Mouse (Mus musculus) neutrophil, adult 5-6 weeks (primary cell): Measurements from ENCODE around the gene Xlr4b. TPM values are rescaled to one million over a fixed set of nuclear protein-coding genes. Genes with fewer than 3 reads are reported as not detected.
A peak's percentile ranks its signal among the peaks of the same experiment; 100 is the strongest.
"Not testable (repeated sequence)": the region's sequence is repeated elsewhere in the genome, so short reads cannot be mapped to it uniquely, and the experiment has no call there.

Experiments used
- ATAC-seq: fragments of 151-379, 151-347 bp; 2 replicates; pipeline ENCODE4 v1.8.0; 2017; ENCODE audit warnings: mild to moderate bottlenecking, moderate TSS enrichment; ENCODE audit not compliant: insufficient number of reproducible peaks, poor library complexity, low FRiP score, severe bottlenecking; ENCODE audit errors: extremely low read depth
- total RNA-seq: library from RNA; stranded (forward); fragments of 200-1000 nt; gene quantifications from 2 replicates; pipeline ENCODE4 v1.2.3, GENCODE M21; 2017

The Xlr4b gene
- 58.9 and 71.6 TPM in 2 replicates for total RNA-seq

GRCm38 (mm10) chrX:73213819-73214564, at the start of gene Xlr4b:
Gene Xlr4b, plus strand, starts transcription at chrX:73214333.
- ATAC-seq, result not testable (repeated sequence)

- ATAC-seq, result not testable (repeated sequence)
Observed at GRCm38 (mm10) chrX:73176889-73177288, 37.2 kb upstream of the Xlr4b start, which contains the start of gene Spin2d. Gene Spin2d, minus strand, starts transcription at chrX:73176989.

- ATAC-seq, result not testable (repeated sequence)
Observed at GRCm38 (mm10) chrX:73191934-73192333, 22.2 kb upstream of the Xlr4b start, which contains the start of gene Xlr3b. Gene Xlr3b, plus strand, starts transcription at chrX:73192207.

- no peak for ATAC-seq
Observed at GRCm38 (mm10) chrX:73225365-73225764, 11.2 kb downstream of the Xlr4b start.

GRCm38 (mm10) chrX:73227914-73228605, 13.9 kb downstream of the Xlr4b start, which contains the start of gene F8a:
Gene F8a, plus strand, starts transcription at chrX:73228291.
- peak; percentile 94 for ATAC-seq

- peak; percentile 57 for ATAC-seq
Observed at GRCm38 (mm10) chrX:73228606-73229214, 14.6 kb downstream of the Xlr4b start.

GRCm38 (mm10) chrX:73229288-73229687, 15.2 kb downstream of the Xlr4b start:
- ATAC-seq, result no peak

GRCm38 (mm10) chrX:73242821-73243325, 28.7 kb downstream of the Xlr4b start, which contains the start of gene Xlr4c:
Gene Xlr4c, minus strand, starts transcription at chrX:73243130.
- ATAC-seq, result not testable (repeated sequence)

GRCm38 (mm10) chrX:73262428-73262827, 48.3 kb downstream of the Xlr4b start:
- not testable (repeated sequence) for ATAC-seq

GRCm38 (mm10) chrX:73265270-73265669, 51.1 kb downstream of the Xlr4b start, which contains the start of gene Xlr3c:
Gene Xlr3c, minus strand, starts transcription at chrX:73265390.
- not testable (repeated sequence) for ATAC-seq

Other genes starting within 250 kb of the Xlr4b start
- gene Zfp185, start 227.0 kb upstream of the Xlr4b start, total RNA-seq, result 0.70 and 1.2 TPM in 2 replicates
- gene Pnma5, start 177.2 kb upstream of the Xlr4b start, total RNA-seq, result not detected in 2 replicates
- gene Pnma3, start 149.5 kb upstream of the Xlr4b start, total RNA-seq, result not detected in 2 replicates
- 14.2 and 15.1 TPM in 2 replicates for gene Xlr4a, start 131.9 kb upstream of the Xlr4b start, total RNA-seq
- 1.2 and 2.1 TPM in 2 replicates for gene Xlr3a, start 117.2 kb upstream of the Xlr4b start, total RNA-seq
- gene Gm14685, start 97.3 kb upstream of the Xlr4b start, total RNA-seq, result not detected in 2 replicates
- gene Xlr5b, start 65.5 kb upstream of the Xlr4b start, total RNA-seq, result not detected in 2 replicates
- not detected in 2 replicates for gene DXBay18, start 64.9 kb upstream of the Xlr4b start, total RNA-seq
- not detected in 2 replicates for gene Spin2d, start 37.3 kb upstream of the Xlr4b start, total RNA-seq
- 10.7 and 12.6 TPM in 2 replicates for gene Xlr3b, start 22.1 kb upstream of the Xlr4b start, total RNA-seq
- gene F8a, start 14.0 kb downstream of the Xlr4b start, total RNA-seq, result 5.0 and 5.4 TPM in 2 replicates
- 11.1 and 24.4 TPM in 2 replicates for gene Xlr4c, start 28.8 kb downstream of the Xlr4b start, total RNA-seq
- gene Xlr3c, start 51.1 kb downstream of the Xlr4b start, total RNA-seq, result not detected in 2 replicates
- not detected in 2 replicates for gene Xlr5a, start 78.6 kb downstream of the Xlr4b start, total RNA-seq
- gene Xlr5c, start 78.6 kb downstream of the Xlr4b start, total RNA-seq, result not detected in 2 replicates
- not detected in 2 replicates for gene Gm45015, start 122.5 kb downstream of the Xlr4b start, total RNA-seq
- 12.5 and 17.9 TPM in 2 replicates for gene Zfp275, start 128.3 kb downstream of the Xlr4b start, total RNA-seq
- not detected in 2 replicates for gene Gm18336, start 184.4 kb downstream of the Xlr4b start, total RNA-seq
- gene Zfp92, start 196.8 kb downstream of the Xlr4b start, total RNA-seq, result not detected in 2 replicates
- not detected in 2 replicates for gene Trex2, start 221.0 kb downstream of the Xlr4b start, total RNA-seq
- 17.5 and 19.8 TPM in 2 replicates for gene Haus7, start 244.7 kb downstream of the Xlr4b start, total RNA-seq